Mouse (Mus musculus) heart, postnatal 0 days (tissue): ENCODE measurements at regions not wholly inside any gene's neighbourhood (a gene's known extent, or its start where the extent isn't known, plus 50 kb on each side); places are given as distances from the start of the nearest gene placed in this dataset.

ENCODE experiments used
- CTCF ChIP-seq: IDR thresholded peaks from 2 replicates; pipeline ENCODE4 v1.5.1; 2016; ENCODE audit warnings: antibody characterized with exemption, control low read depth, low read depth
- EP300 ChIP-seq: IDR thresholded peaks from 2 replicates; pipeline ENCODE4 v1.6.1; 2016; ENCODE audit warnings: antibody characterized with exemption, low read depth

DNA sequence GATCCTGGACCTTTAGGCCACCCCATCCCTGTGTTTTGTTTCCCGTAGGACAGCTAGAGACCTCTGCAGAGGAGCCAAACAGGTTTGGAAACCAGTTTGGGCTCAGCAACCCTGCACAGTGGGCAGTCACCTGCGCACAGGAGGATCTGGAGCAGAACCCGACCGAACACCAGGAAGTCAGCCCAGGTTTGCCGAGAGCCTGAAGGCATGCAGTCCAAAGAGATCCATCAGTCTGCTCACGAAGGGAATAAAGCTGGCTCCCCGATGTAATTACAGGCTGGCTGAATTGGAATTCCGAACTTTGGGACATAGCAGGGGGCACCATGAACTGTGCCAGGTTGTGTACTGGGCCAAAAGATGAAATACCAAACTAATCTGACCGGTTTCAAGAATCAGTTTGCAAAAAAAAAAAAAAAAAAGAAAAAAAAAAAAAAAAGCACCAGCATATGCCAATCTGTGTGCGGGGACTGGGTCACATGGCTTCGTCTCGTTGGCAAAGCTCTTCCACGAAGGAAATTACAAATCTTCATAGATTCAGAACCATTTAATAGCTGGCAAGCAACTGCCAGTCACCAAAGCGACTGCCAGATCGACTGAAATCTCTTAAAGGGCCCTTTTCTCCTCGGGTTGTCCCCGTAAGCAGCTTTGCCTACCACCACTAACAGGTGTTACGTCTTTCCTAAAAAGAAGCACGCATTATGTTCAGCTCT is 137.0 kb upstream of the Dyrk2 start:
- TF ChIP-seq CTCF: no peak
- TF ChIP-seq EP300: no peak
